Mouse (Mus musculus): Measurements from ENCODE around the gene Apobec3. TPM values are rescaled to one million over a fixed set of nuclear protein-coding genes. Genes with fewer than 3 reads are reported as not detected.
A peak's percentile ranks its signal among the peaks of the same experiment; 100 is the strongest.

The Apobec3 gene
- total RNA-seq, 1 experiment from 2014 or later, result 189 TPM

GRCm38 (mm10) chr15:79911339-79911738 lies 19.9 kb downstream of the Apobec3 start:
- no peak for ATAC-seq (replicated peaks in 1 of 2; ENCODE audit: insufficient read depth in 1 of 2, low FRiP score in 2 of 2, low TSS enrichment in 1 of 2, low read depth in 1 of 2, poor library complexity in 2 of 2, severe bottlenecking in 2 of 2)

- ATAC-seq (replicated peaks in 1 of 2; ENCODE audit: insufficient read depth in 1 of 2, low FRiP score in 2 of 2, low TSS enrichment in 1 of 2, low read depth in 1 of 2, poor library complexity in 2 of 2, severe bottlenecking in 2 of 2), result no peak
These were observed 22.4 kb downstream of the Apobec3 start for GRCm38 (mm10) chr15:79913761-79914346.

GRCm38 (mm10) chr15:79914357-79914756 lies 22.9 kb downstream of the Apobec3 start:
- ATAC-seq (replicated peaks in 1 of 2; ENCODE audit: insufficient read depth in 1 of 2, low FRiP score in 2 of 2, low TSS enrichment in 1 of 2, low read depth in 1 of 2, poor library complexity in 2 of 2, severe bottlenecking in 2 of 2), result no peak

- ATAC-seq (replicated peaks in 1 of 2; ENCODE audit: insufficient read depth in 1 of 2, low FRiP score in 2 of 2, low TSS enrichment in 1 of 2, low read depth in 1 of 2, poor library complexity in 2 of 2, severe bottlenecking in 2 of 2), result no peak
These were observed 24.7 kb downstream of the Apobec3 start for GRCm38 (mm10) chr15:79916150-79916549.

- ATAC-seq (replicated peaks in 1 of 2; ENCODE audit: insufficient read depth in 1 of 2, low FRiP score in 2 of 2, low TSS enrichment in 1 of 2, low read depth in 1 of 2, poor library complexity in 2 of 2, severe bottlenecking in 2 of 2), result no peak
These were observed 25.8 kb downstream of the Apobec3 start for GRCm38 (mm10) chr15:79917111-79917720.

- ATAC-seq (replicated peaks in 1 of 2; ENCODE audit: insufficient read depth in 1 of 2, low FRiP score in 2 of 2, low TSS enrichment in 1 of 2, low read depth in 1 of 2, poor library complexity in 2 of 2, severe bottlenecking in 2 of 2), result no peak
These were observed 27.0 kb downstream of the Apobec3 start for GRCm38 (mm10) chr15:79918485-79918884.

GRCm38 (mm10) chr15:79919787-79920186 lies 28.3 kb downstream of the Apobec3 start:
- ATAC-seq (replicated peaks in 1 of 2; ENCODE audit: insufficient read depth in 1 of 2, low FRiP score in 2 of 2, low TSS enrichment in 1 of 2, low read depth in 1 of 2, poor library complexity in 2 of 2, severe bottlenecking in 2 of 2), result no peak

GRCm38 (mm10) chr15:79926856-79927416 lies 35.5 kb downstream of the Apobec3 start:
- no peak for ATAC-seq (replicated peaks in 1 of 2; ENCODE audit: insufficient read depth in 1 of 2, low FRiP score in 2 of 2, low TSS enrichment in 1 of 2, low read depth in 1 of 2, poor library complexity in 2 of 2, severe bottlenecking in 2 of 2)

- ATAC-seq (replicated peaks in 1 of 2; ENCODE audit: insufficient read depth in 1 of 2, low FRiP score in 2 of 2, low TSS enrichment in 1 of 2, low read depth in 1 of 2, poor library complexity in 2 of 2, severe bottlenecking in 2 of 2), result peak; percentile 87 to 88
These were observed 36.2 kb downstream of the Apobec3 start for GRCm38 (mm10) chr15:79927637-79928122.

- no peak for ATAC-seq (replicated peaks in 1 of 2; ENCODE audit: insufficient read depth in 1 of 2, low FRiP score in 2 of 2, low TSS enrichment in 1 of 2, low read depth in 1 of 2, poor library complexity in 2 of 2, severe bottlenecking in 2 of 2)
These were observed 36.9 kb downstream of the Apobec3 start for GRCm38 (mm10) chr15:79928316-79928715.

- no peak for ATAC-seq (replicated peaks in 1 of 2; ENCODE audit: insufficient read depth in 1 of 2, low FRiP score in 2 of 2, low TSS enrichment in 1 of 2, low read depth in 1 of 2, poor library complexity in 2 of 2, severe bottlenecking in 2 of 2)
These were observed 37.3 kb downstream of the Apobec3 start for GRCm38 (mm10) chr15:79928736-79929135.

GRCm38 (mm10) chr15:79929734-79930133 lies 38.3 kb downstream of the Apobec3 start:
- no peak for ATAC-seq (replicated peaks in 1 of 2; ENCODE audit: insufficient read depth in 1 of 2, low FRiP score in 2 of 2, low TSS enrichment in 1 of 2, low read depth in 1 of 2, poor library complexity in 2 of 2, severe bottlenecking in 2 of 2)

GRCm38 (mm10) chr15:79931496-79932141 lies 40.2 kb downstream of the Apobec3 start:
- ATAC-seq (replicated peaks in 1 of 2; ENCODE audit: insufficient read depth in 1 of 2, low FRiP score in 2 of 2, low TSS enrichment in 1 of 2, low read depth in 1 of 2, poor library complexity in 2 of 2, severe bottlenecking in 2 of 2), result no peak

- ATAC-seq (replicated peaks in 1 of 2; ENCODE audit: insufficient read depth in 1 of 2, low FRiP score in 2 of 2, low TSS enrichment in 1 of 2, low read depth in 1 of 2, poor library complexity in 2 of 2, severe bottlenecking in 2 of 2), result peak; percentile 50 to 68
These were observed 41.0 kb downstream of the Apobec3 start for GRCm38 (mm10) chr15:79932323-79932987.

- ATAC-seq (replicated peaks in 1 of 2; ENCODE audit: insufficient read depth in 1 of 2, low FRiP score in 2 of 2, low TSS enrichment in 1 of 2, low read depth in 1 of 2, poor library complexity in 2 of 2, severe bottlenecking in 2 of 2), result no peak
These were observed 41.7 kb downstream of the Apobec3 start for GRCm38 (mm10) chr15:79933052-79933669.

- no peak for ATAC-seq (replicated peaks in 1 of 2; ENCODE audit: insufficient read depth in 1 of 2, low FRiP score in 2 of 2, low TSS enrichment in 1 of 2, low read depth in 1 of 2, poor library complexity in 2 of 2, severe bottlenecking in 2 of 2)
These were observed 42.4 kb downstream of the Apobec3 start for GRCm38 (mm10) chr15:79933670-79934514.

- no peak for ATAC-seq (replicated peaks in 1 of 2; ENCODE audit: insufficient read depth in 1 of 2, low FRiP score in 2 of 2, low TSS enrichment in 1 of 2, low read depth in 1 of 2, poor library complexity in 2 of 2, severe bottlenecking in 2 of 2)
These were observed 43.3 kb downstream of the Apobec3 start for GRCm38 (mm10) chr15:79934776-79935175.

Measured in hematopoietic stem cell, adult 5-6 weeks (primary cell).